In the genomic region with DNA sequence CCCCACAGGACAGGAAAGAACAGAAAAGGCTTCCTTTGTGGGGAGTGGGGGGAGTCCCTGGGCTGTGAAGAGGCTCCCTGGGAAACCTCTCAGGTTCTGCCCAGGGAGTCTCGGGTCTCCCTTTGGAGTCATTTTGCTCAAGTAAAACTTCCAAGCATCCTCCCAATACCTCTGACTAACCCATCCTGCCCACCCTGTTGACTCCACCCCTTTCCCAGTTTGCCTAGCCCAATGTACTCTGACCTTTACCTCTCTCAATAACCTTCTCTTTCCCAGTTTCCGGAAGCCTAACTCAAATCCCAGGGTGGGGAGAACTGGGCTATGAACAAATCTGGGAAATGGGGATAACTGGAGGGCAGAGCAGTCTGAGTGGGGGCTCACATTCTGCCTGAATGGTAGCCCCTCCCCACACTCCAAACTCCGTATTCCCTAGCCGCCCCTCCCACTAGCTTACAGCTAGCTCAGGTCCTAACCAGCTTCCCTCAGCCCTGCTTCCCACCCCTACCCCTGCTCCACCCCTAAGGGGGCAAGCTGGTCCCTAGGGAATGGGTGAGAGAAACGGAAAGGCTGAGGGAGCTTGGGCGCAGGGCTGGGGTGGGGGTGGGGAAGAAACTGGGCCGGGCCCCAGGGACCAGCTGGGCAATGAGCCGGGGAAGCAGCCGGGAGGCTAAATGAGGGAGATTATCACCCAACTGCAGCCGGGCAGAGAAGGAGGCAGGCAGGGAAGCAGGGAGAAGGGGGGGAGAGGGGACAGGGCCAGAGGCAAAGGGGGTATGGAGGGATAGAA, we compare ENCODE assay signal across 7 mouse cellular contexts. TPM values are rescaled to one million over a fixed set of nuclear protein-coding genes. Genes with fewer than 3 reads are reported as not detected.
DNase-seq lines count a peak whose midpoint lies in the region; ATAC-seq and TF ChIP-seq lines count a peak whose summit lies in the region.

No protein-coding gene starts in this region.

- H3K9me3 ChIP-seq in heart, embryonic 14.5 days (ENCODE audit: control insufficient read depth, low read length) = no peaks in the 10 kb centered on the region
- no peaks in the 10 kb centered on the region for H3K9me3 ChIP-seq in liver, embryonic 14.5 days (ENCODE audit: control insufficient read depth, low read length)

- no peak for ATAC-seq in heart, embryonic 14.5 days (ENCODE audit: insufficient number of reproducible peaks, insufficient read depth, low FRiP score, low read depth)
- ATAC-seq in liver, embryonic 14.5 days (ENCODE audit: insufficient read depth) = peak; percentile 6; the same call in 1 of the 2 replicates

- peaks cover 26 to 63% of the 10 kb centered on the region in 2 experiments for H3K4me1 ChIP-seq in heart, embryonic 14.5 days (ENCODE audit: control insufficient read depth in 2 of 2, insufficient read depth in 2 of 2, low read length in 2 of 2)
- peaks cover 28 to 36% of the 10 kb centered on the region in 2 experiments for H3K4me1 ChIP-seq in liver, embryonic 14.5 days (replicated peaks; ENCODE audit: control insufficient read depth in 2 of 2, insufficient read depth in 2 of 2, low read length in 1 of 2)

- H3K27me3 ChIP-seq in heart, embryonic 14.5 days (ENCODE audit: control insufficient read depth, insufficient read depth, low read length) = peaks cover 67% of the 10 kb centered on the region
- peaks cover 53% of the 10 kb centered on the region for H3K27me3 ChIP-seq in liver, embryonic 14.5 days (ENCODE audit: control insufficient read depth, insufficient read depth, low read length)

- H3K4me2 ChIP-seq in heart, embryonic 14.5 days (ENCODE audit: low read length) = peak overlapping the region; percentile 47
- peak overlapping the region; percentile 58 for H3K4me2 ChIP-seq in liver, embryonic 14.5 days (ENCODE audit: low read depth)

- TF ChIP-seq EP300 in liver, embryonic 14.5 days (IDR thresholded peaks at IDR 0.05; ENCODE audit: low read depth) = no peak

- 12% methylated on average over 10 of the region's 10 CpGs for WGBS in heart, embryonic 14.5 days
- 4% methylated on average over 10 of the region's 10 CpGs for WGBS in liver, embryonic 14.5 days (ENCODE audit: insufficient replicate concordance)

- DNase-seq in right cerebral cortex, postnatal 4 days = peak; percentile 62
- DNase-seq in right cerebral cortex, adult 2 months (ENCODE audit: low spot score in 2 of 2) = no peak
- DNase-seq in liver, embryonic 14.5 days (ENCODE audit: low read depth in 3 of 3, low spot score in 3 of 3) = no peak
- peak; percentile 55 for DNase-seq in yolk sac, embryonic 10.5 days (ENCODE audit: low spot score)
- no peak for DNase-seq in thymus, postnatal 10 days (ENCODE audit: low spot score in 2 of 2)
- no peak for DNase-seq in urinary bladder, adult 2 months (ENCODE audit: low spot score)

- H3K4me3 ChIP-seq in heart, embryonic 14.5 days (ENCODE audit: control insufficient read depth in 1 of 2, insufficient read depth in 1 of 2, low read depth in 1 of 2, low read length in 2 of 2) = no peak overlapping the region; a peak in 1 of 4 replicates
- peak overlapping the region; percentile 10 to 15; a peak in 2 of 4 replicates for H3K4me3 ChIP-seq in liver, embryonic 14.5 days (ENCODE audit: insufficient read depth in 1 of 2, low read depth in 2 of 2, low read length in 2 of 2)

- no peak for TF ChIP-seq CTCF in liver, embryonic 14.5 days (IDR thresholded peaks at IDR 0.05; ENCODE audit: low read depth)

- no peak overlapping the region; the same call in 1 of the 2 replicates for H3K9ac ChIP-seq in heart, embryonic 14.5 days (ENCODE audit: low read length)
- H3K9ac ChIP-seq in liver, embryonic 14.5 days (replicated peaks) = no peak overlapping the region; the same call in 1 of the 2 replicates

- no peak overlapping the region for H3K27ac ChIP-seq in heart, embryonic 14.5 days (replicated peaks in 1 of 2; ENCODE audit: control insufficient read depth in 1 of 2, insufficient read depth in 1 of 2, low read depth in 2 of 2, low read length in 2 of 2)
- no peak overlapping the region for H3K27ac ChIP-seq in liver, embryonic 14.5 days

- peaks cover 8% of the 10 kb centered on the region; the same call in 1 of the 2 replicates for H3K36me3 ChIP-seq in heart, embryonic 14.5 days (ENCODE audit: control insufficient read depth, insufficient read depth, low read length)
- no peaks in the 10 kb centered on the region for H3K36me3 ChIP-seq in liver, embryonic 14.5 days (replicated peaks; ENCODE audit: control insufficient read depth, insufficient read depth, low read depth)

RNA-seq across cellular contexts. Expression of a gene that starts 2.8 kb away (rescaled TPM):
- polyA plus RNA-seq in heart, embryonic 14.5 days (2014; fragmentation: Nextera tagmentation; extraction: Ambion mirVana) = 0.18 TPM in 1 of 2 replicates, not detected in the other
- 0.03 TPM in 2 replicates for polyA plus RNA-seq in liver, embryonic 14.5 days (2012; rRNA removed)
- not detected in 2 replicates for polyA plus RNA-seq in liver, embryonic 14.5 days (2014; fragmentation: Nextera tagmentation; extraction: Ambion mirVana)
- polyA plus RNA-seq in urinary bladder, adult 2 months (2012; rRNA removed) = 0.03 and 0.06 TPM in 2 replicates

RNA-seq across cellular contexts. Expression of a gene that starts 11.7 kb away (rescaled TPM):
- 53.3 and 71.9 TPM in 2 replicates for polyA plus RNA-seq in heart, embryonic 14.5 days (2014; fragmentation: Nextera tagmentation; extraction: Ambion mirVana)
- polyA plus RNA-seq in liver, embryonic 14.5 days (2012; rRNA removed) = 34.3 and 38.2 TPM in 2 replicates
- 22.8 and 31.1 TPM in 2 replicates for polyA plus RNA-seq in liver, embryonic 14.5 days (2014; fragmentation: Nextera tagmentation; extraction: Ambion mirVana)
- polyA plus RNA-seq in urinary bladder, adult 2 months (2012; rRNA removed) = 140 and 188 TPM in 2 replicates

RNA-seq across cellular contexts. Expression of a gene that starts 31.6 kb away (rescaled TPM):
- 23.5 and 27.0 TPM in 2 replicates for polyA plus RNA-seq in heart, embryonic 14.5 days (2014; fragmentation: Nextera tagmentation; extraction: Ambion mirVana)
- polyA plus RNA-seq in liver, embryonic 14.5 days (2012; rRNA removed) = 5.0 and 5.2 TPM in 2 replicates
- 2.8 and 3.6 TPM in 2 replicates for polyA plus RNA-seq in liver, embryonic 14.5 days (2014; fragmentation: Nextera tagmentation; extraction: Ambion mirVana)
- 65.0 and 69.4 TPM in 2 replicates for polyA plus RNA-seq in urinary bladder, adult 2 months (2012; rRNA removed)

RNA-seq across cellular contexts. Expression of a gene that starts 31.9 kb away (rescaled TPM):
- 0.20 and 0.38 TPM in 2 replicates for polyA plus RNA-seq in heart, embryonic 14.5 days (2014; fragmentation: Nextera tagmentation; extraction: Ambion mirVana)
- 0.13 and 0.18 TPM in 2 replicates for polyA plus RNA-seq in liver, embryonic 14.5 days (2012; rRNA removed)
- 0.09 TPM in 1 of 2 replicates, not detected in the other for polyA plus RNA-seq in liver, embryonic 14.5 days (2014; fragmentation: Nextera tagmentation; extraction: Ambion mirVana)
- 1.1 and 1.6 TPM in 2 replicates for polyA plus RNA-seq in urinary bladder, adult 2 months (2012; rRNA removed)

RNA-seq across cellular contexts. Expression of a gene that starts 58.8 kb away (rescaled TPM):
- polyA plus RNA-seq in heart, embryonic 14.5 days (2014; fragmentation: Nextera tagmentation; extraction: Ambion mirVana) = 109 and 124 TPM in 2 replicates
- polyA plus RNA-seq in liver, embryonic 14.5 days (2012; rRNA removed) = 7.7 and 9.7 TPM in 2 replicates
- 5.3 and 6.8 TPM in 2 replicates for polyA plus RNA-seq in liver, embryonic 14.5 days (2014; fragmentation: Nextera tagmentation; extraction: Ambion mirVana)
- 30.0 and 30.7 TPM in 2 replicates for polyA plus RNA-seq in urinary bladder, adult 2 months (2012; rRNA removed)

Comparison
In these comparisons a context has a peak if more than half of its experiments do, and no peak if none do; other contexts are left out.
1. DNase-seq: peak in right cerebral cortex, postnatal 4 days (single experiment) and yolk sac, embryonic 10.5 days (single experiment); none in right cerebral cortex, adult 2 months (0 of 2), liver, embryonic 14.5 days (0 of 3), thymus, postnatal 10 days (0 of 2) and urinary bladder, adult 2 months (single experiment).
2. H3K4me3 ChIP-seq: peak in liver, embryonic 14.5 days (2 of 2); none in heart, embryonic 14.5 days (0 of 2).